In the genomic region with DNA sequence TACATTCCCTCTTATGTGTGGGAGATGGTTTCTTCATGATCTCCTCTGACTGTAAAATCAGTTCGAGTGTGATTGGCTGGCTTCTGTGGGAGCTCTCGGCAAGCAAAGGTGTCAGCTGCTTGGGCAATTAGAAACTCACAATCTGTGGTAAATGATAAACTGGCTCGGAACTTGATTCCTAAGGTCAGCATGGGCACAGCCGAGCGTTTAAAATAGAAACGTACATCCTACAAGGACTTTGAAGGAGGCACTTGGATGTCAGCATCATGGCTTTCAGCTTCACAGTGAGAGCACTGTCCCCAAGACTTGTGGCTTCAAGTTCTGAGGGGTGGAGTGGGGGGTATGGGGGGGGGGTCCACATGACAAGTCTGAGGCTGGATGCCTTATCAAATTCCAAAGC, we compare ENCODE assay signal across 22 mouse cellular contexts.
DNase-seq lines count a peak whose midpoint lies in the region; TF ChIP-seq lines count a peak whose summit lies in the region.
"Had no signal": no experiment of that assay in that cellular context is flagged by ENCODE, and none has a peak within 500 bp of the region (broad histone marks: within the 10 kb centered on the region; RNA-seq: fewer than 3 reads in every experiment).

No protein-coding gene starts in this region.

- no peaks in the 10 kb centered on the region for H3K79me2 ChIP-seq in liver, adult 2 months (ENCODE audit: control insufficient read depth, insufficient read depth, low read length)

- TF ChIP-seq CTCF in liver, adult 2 months (IDR thresholded peaks at IDR 0.05; ENCODE audit: low read depth, low read length), result no peak

- H3K4me1 ChIP-seq in liver, adult 2 months (ENCODE audit: control insufficient read depth, insufficient read depth, low read length), result peaks cover 6% of the 10 kb centered on the region; the same call in 1 of the 2 replicates
- H3K4me1 ChIP-seq: embryonic facial prominence, embryonic 15.5 days; forebrain, embryonic 15.5 days; heart, embryonic 15.5 days; hindbrain, embryonic 10.5 days had no signal

- H3K9ac ChIP-seq in liver, adult 2 months (ENCODE audit: low read depth, low read length), result no peak overlapping the region
- H3K9ac ChIP-seq: embryonic facial prominence, embryonic 15.5 days; forebrain, embryonic 15.5 days; heart, embryonic 15.5 days; hindbrain, embryonic 14.5 days had no signal

- H3K27ac ChIP-seq in liver, adult 2 months (replicated peaks; ENCODE audit: insufficient read depth, low read depth, low read length), result no peak overlapping the region
- H3K27ac ChIP-seq: embryonic facial prominence, embryonic 15.5 days; forebrain, embryonic 15.5 days; heart, embryonic 15.5 days; hindbrain, embryonic 10.5 days; hindbrain, embryonic 14.5 days had no signal

- no peak overlapping the region for H3K4me3 ChIP-seq in liver, adult 2 months (ENCODE audit: insufficient read depth, low read depth, low read length)
- H3K4me3 ChIP-seq: embryonic facial prominence, embryonic 15.5 days; erythroblast, embryonic 14.5 days; forebrain, embryonic 15.5 days; heart, embryonic 15.5 days; hindbrain, embryonic 10.5 days had no signal

- WGBS in liver, adult 2 months, result 30% methylated on average over 6 of the region's 6 CpGs

- no peaks in the 10 kb centered on the region for H3K27me3 ChIP-seq in liver, adult 2 months (ENCODE audit: control insufficient read depth, insufficient read depth, low read length)
- H3K27me3 ChIP-seq: CH12.LX; embryonic facial prominence, embryonic 15.5 days; forebrain, embryonic 15.5 days; heart, embryonic 15.5 days; Patski had no signal

- H3K36me3 ChIP-seq in liver, adult 2 months (ENCODE audit: control insufficient read depth, insufficient read depth, low read length), result no peaks in the 10 kb centered on the region
- H3K36me3 ChIP-seq: embryonic facial prominence, embryonic 15.5 days; forebrain, embryonic 15.5 days; heart, embryonic 15.5 days; hindbrain, embryonic 10.5 days had no signal

- no peak for TF ChIP-seq POLR2A in liver, adult 2 months (IDR thresholded peaks at IDR 0.05; ENCODE audit: extremely low read depth, insufficient read depth, low read length)

- DNase-seq in liver, adult 2 months (ENCODE audit: extremely low read depth, low read depth, low spot score), result peak; percentile 74
- DNase-seq in liver (no peak), adipocyte (ENCODE audit: low spot score) (no peak)
- peak; percentile 74 for DNase-seq in kidney, adult 9 months
- peak; percentile 13 for DNase-seq in kidney, postnatal 10 days
- no peak for DNase-seq in thymus, postnatal 4 days
- DNase-seq in heart, adult 8-10 months (ENCODE audit: low spot score), result no peak
- DNase-seq: adrenal gland, adult 2 months; adrenal gland, postnatal 25 days; cerebellum, adult 2 months; cerebellum, postnatal 14 days; embryo, embryonic 11 days; gastrocnemius, postnatal 10 days; heart, adult 18-20 months had no signal

Comparison
In these comparisons a context has a peak if more than half of its experiments do, and no peak if none do; other contexts are left out.
1. DNase-seq: peak in liver, adult 2 months (single experiment), kidney, adult 9 months (single experiment) and kidney, postnatal 10 days (single experiment); none in liver (single experiment), adipocyte (single experiment), thymus, postnatal 4 days (single experiment) and heart, adult 8-10 months (single experiment).